Mouse (Mus musculus) right cerebral cortex, postnatal 10 days (tissue): ENCODE measurements around the gene Hspb8.
A peak's percentile ranks its signal among the peaks of the same experiment; 100 is the strongest.
"Not testable (repeated sequence)": the region's sequence is repeated elsewhere in the genome, so short reads cannot be mapped to it uniquely, and the experiment has no call there.

Experiments
- DNase-seq, 2 experiments: peaks; one replicate each; pipeline ENCODE4 v3.0.0; 2021; ENCODE audit warnings: low spot score in 2 of 2

Gene Hspb8

DNA sequence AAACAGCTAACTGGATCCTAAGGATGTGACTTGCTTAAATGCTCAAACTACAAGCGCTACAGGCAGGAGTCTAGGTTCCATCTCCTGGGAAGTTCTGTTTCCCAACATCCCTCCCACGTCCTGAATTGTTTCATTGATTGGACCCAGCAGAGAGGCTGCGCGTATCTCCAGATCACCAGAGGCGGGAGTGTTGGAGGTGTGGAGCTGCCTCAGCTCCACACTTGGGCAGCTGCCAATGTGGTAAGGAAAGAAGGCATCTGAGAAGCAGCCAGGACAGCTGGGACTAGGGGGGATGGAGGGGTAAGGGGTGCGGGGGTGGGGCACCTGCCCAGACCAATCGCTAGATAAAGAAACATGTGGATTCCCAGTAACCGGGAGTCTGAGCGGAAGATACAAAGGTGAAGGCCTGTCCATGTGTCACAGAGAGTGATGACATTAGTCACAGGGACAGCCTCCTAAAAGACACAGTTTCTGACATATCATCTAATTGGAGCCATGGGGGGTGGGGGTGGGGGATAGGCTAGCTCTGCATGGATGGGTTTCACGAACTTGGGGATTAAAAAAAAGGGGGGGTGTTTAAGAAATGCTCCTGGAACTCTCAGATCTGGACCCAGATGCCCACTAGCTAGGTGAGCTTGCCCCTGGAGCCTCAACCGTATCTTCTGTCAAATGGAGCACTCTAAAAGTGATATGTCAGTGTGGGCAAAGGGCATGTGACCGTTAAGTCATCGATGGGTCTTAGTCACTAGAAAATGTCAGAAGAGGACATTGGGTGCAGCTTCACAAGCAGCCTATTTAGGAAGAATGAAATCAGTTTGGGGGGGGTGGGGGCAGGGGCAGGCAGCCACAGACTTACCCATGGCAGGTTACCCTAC is 12.5 kb upstream of the Hspb8 start:
- no peak for DNase-seq

GRCm38 (mm10) chr5:116432871-116433270 is 10.2 kb upstream of the Hspb8 start:
- DNase-seq = no peak

- DNase-seq = no peak
Observed at GRCm38 (mm10) chr5:116426701-116427100, 4.0 kb upstream of the Hspb8 start.

GRCm38 (mm10) chr5:116425709-116426108 is 3.0 kb upstream of the Hspb8 start:
- DNase-seq = not testable (repeated sequence)

DNA sequence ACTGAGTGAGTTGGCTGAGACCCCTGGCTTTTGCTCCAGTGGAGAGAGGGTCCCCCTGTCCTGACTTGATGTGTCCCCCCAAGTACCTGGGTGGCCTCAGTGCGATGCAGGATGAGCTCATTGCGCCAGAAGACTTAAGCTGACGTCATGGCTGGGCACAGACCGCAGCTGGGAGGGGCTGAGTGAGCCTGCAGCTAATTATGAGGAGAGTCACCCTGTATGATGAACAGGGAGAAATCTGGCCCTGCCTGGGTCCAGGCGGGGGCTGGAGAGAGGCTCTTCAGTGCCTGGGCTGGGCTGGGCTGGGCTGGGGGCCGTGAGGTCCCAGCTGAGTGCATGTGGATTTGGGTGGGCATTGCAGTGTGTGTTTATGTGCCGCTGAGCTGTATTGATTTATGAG is 2.6 kb upstream of the Hspb8 start:
- no peak for DNase-seq

DNA sequence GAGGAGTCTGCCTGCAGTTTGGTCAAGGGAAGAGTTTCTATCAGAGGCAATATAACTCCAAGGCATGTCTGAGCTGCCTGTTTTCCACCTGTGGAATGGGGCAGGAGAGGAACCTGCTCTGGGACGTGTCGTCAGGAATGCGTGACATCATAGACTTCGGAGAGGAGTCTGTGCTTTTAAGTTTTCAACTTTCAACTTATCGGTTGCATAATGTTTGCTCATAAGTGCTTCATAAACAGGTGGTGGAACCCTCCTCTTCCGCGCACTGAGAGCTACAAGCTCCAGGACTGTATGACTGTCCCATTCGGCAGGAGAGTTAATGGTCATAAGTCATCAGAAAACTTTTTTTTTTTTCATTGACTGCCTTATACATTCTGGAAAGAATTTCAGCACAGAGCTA is 1.1 kb upstream of the Hspb8 start:
- no peak for DNase-seq

- no peak for DNase-seq
Observed at GRCm38 (mm10) chr5:116421791-116422481, 728 bp downstream of the Hspb8 start.

DNA sequence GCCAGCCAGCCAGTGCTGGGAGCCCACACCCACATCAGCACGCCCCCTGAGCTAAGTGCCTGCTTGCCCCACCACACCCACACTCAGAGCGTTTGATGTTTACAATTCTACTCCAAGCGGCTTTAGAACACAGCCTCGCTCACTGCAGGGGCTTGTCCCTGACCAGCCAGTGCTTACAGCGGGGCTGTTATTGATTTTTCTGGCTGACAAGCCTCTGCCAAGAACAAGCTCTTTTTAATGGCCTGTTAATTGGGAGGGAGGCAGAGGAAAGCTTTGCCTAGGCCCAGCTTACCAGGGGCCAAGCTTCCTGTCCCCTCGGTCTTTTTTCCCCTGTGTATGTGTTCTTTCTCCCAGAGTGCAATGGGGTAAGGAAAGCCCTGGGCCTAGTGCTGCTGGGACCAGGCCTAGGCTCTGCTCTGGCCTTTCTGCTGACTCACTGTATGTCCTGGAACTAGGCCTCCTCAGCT is 1.9 kb downstream of the Hspb8 start:
- peak; percentile 52 to 65 for DNase-seq

DNA sequence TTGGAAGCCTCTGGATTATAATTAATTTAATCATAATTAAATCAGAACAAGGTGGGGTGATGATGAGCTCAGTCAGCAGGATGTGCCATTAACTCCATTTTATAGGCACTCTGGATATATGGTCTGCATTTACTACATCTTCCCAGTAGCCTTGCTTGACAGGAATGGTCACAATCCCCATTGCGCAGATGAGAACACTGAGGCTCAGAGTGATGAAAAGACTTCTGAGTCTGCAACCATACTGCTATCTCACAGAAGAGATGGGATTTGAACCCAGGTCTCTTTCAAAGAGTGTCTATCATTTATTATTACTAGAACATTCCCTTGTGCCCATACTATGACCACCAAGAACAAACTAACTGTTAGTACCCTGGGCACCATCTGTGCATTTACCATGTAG is 2.5 kb downstream of the Hspb8 start:
- no peak for DNase-seq

GRCm38 (mm10) chr5:116419322-116420045 is 3.2 kb downstream of the Hspb8 start:
- no peak for DNase-seq

DNA sequence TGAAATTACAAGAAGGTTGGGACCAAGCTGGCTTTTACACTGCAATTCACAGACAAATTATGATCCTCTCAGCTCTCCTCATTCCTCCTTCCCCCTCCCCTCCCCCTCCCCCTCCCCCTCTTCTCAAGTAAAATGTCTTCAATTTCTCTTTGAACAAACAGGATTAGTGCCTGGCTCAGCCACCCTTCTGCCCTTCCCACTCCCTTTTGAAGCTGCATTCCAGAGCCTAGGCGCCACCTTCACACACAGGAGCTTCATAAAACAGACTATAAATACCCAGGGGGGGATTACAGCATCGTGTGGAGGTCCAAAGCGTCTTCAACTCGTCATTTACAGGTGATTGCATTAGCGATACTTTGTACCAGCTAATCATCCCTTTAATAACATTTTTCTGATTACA is 6.5 kb downstream of the Hspb8 start:
- DNase-seq = no peak

- DNase-seq = no peak
Observed at GRCm38 (mm10) chr5:116409689-116410590, 12.7 kb downstream of the Hspb8 start.

- no peak for DNase-seq
Observed at GRCm38 (mm10) chr5:116408965-116409364, 13.7 kb downstream of the Hspb8 start.

GRCm38 (mm10) chr5:116407936-116408335 is 14.7 kb downstream of the Hspb8 start:
- no peak for DNase-seq

DNA sequence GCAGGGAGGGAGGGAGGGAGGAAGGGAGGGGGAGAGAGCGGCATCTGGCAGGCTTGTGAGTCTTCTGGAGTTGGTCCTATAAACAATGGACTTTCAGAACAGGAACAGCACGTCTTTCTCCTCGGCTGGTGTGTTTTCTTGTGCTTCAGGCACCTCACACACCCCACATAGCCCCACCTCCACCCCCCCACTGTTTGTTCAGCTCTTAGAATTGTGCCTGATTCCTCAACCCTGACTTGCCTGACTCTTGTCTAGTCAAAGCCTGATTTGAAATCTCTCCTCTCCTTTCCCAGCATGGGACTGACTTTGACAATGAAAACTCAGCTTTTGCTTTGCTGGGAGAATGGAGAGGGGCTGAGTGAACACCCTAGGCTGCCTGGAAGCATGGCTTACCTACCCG is 15.3 kb downstream of the Hspb8 start:
- DNase-seq = peak in 1 of 2 experiments; percentile 15

DNA sequence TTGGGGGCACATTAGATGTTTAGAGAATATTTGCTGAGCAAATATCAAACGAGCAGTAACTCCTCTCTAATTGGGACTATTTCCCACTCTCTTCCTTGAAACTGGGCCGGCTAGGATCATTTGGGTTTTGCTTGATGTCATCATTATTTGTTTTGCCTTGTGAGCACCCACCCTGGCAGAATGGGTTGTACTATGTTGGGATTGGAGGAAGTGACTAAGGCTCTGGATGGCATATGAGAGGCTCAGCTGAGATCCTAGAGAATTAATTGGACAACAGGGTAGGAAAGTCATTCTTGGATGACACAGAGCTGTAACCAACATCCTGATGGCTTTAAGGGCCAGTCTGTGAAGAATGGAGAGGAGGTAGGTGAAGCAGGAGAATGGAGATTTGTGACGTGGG is 16.2 kb downstream of the Hspb8 start:
- DNase-seq = no peak

DNA sequence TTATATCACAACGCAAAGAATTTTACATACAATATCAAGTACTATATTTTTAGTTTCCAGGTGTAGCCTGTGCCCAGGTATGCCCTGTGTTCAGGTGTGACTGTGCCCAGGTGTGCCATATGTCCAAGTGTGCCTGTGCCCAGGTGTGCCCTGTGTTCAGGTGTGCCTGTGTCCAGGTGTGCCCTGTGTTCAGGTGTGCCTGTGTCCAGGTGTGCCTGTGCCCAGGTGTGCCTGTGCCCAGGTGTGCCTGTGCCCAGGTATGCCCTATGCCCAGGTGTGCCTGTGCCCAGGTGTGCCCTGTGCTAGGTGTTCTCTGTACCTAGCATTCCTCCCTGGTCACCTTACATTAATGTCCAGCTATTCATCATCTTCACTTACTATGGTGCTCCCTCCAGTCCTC is 16.7 kb downstream of the Hspb8 start:
- no peak for DNase-seq

GRCm38 (mm10) chr5:116404063-116404462 is 18.6 kb downstream of the Hspb8 start:
- no peak for DNase-seq

DNA sequence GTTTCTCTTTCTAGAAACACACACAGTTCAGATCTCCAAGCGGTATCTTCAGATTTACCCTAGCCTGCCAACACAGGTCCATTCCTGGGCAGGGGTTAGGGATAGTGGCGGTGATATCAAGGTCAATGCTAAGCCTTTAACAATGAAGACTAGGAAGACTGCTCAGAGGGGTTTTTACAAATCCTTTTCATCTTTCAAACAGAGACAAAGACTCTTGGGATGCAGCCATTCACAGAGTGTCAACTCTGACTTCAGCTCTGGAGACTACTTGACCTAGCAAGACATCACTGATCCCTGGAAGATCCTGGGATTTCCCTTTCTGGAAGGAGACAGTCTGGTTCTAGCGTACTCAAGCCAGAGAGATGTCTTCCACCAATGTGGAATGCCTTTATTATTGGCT is 21.9 kb downstream of the Hspb8 start:
- no peak for DNase-seq

GRCm38 (mm10) chr5:116400042-116400730 is 22.5 kb downstream of the Hspb8 start:
- no peak for DNase-seq

DNA sequence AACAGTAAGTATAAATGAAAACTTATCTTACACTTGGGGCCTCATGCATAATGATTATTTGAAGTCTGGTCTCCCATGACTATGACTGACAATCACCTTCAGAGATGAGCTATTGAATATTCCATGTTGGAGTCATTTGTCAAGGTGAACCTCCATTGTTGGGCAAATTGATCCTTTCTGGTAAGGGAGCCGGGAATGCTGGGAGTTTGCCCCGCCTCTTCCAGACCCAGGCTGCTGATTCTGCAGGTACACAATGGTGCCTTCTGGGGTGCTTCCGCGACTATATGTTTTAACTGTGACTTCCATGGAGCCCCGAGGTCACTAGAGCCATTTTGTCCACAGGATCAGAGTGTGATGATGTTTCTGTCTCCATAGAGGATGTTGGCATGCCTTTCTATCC is 26.6 kb downstream of the Hspb8 start:
- DNase-seq = no peak
